Mouse (Mus musculus) cerebellum, adult (tissue): ENCODE results near the gene Nagpa.

Experiments used
- ATAC-seq: cut with Nextera tagmentation; 2 replicates; pipeline ENCODE4 v1.9.2; 2017; ENCODE audit warnings: mild to moderate bottlenecking, moderate library complexity, mixed read lengths; ENCODE audit not compliant: insufficient number of reproducible peaks, low FRiP score, low TSS enrichment

Gene Nagpa

DNA sequence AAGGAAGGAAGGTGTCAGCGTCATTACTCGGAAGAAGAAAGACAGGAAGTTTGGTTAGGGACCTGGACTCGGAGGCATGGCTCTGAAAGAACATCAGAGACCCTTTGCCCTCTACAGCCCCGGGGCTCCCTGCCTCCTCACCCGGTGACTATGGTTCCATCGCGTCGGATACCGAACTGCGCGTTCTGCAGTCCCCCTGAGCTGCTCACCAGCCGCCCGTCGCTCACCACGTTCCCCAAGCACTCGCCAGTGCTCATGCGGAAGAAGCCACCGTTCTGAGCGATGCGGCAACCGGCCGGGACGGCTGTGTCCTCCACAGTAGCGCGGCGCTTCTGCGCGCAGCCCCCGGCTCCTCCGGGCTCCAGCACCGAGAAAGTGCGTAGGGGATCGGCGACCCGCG, 612 bp downstream of the Nagpa start:
- ATAC-seq, result 0 out of 2 replicates have a peak, but pooled peaks have one; percentile 2

DNA sequence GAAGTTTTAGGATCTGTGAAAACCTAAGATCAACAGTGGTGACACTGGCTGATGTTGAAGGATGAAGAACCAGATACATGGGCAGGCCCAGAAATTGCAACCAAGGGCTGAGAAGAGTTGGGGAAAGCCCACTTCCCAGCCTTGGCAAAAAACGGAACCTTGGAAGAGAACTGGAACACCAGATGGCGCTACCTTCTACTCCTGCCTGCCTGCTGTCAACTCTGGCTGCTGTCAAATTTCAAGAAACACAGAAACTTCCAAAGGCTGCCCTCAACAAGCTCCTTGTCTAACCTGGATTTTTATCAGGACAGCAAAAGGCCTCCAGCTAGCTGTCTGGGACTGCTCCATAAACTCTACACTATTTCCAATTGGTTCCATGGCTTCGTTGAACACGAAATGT, 1.1 kb downstream of the Nagpa start:
- ATAC-seq, result no peak

DNA sequence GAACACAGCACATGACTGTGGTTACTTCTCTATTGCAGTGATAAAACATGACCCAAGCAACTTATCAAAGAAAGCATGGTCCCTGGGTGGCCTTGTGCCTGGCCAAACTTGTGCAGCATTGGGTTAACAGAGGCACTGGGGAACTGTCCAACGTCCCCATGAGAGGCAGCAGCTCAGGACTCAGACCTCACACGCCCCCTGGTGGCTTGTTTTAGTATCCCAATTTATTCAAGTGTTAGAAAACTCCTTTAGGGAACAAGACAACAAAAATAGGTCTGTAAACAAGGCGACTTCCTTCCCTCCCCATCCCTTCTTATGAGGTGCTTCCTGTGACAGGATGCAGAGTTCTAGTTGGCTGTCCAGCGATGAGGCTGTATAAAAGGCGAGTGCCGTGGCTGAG, 8.7 kb downstream of the Nagpa start:
- ATAC-seq, result no peak

DNA sequence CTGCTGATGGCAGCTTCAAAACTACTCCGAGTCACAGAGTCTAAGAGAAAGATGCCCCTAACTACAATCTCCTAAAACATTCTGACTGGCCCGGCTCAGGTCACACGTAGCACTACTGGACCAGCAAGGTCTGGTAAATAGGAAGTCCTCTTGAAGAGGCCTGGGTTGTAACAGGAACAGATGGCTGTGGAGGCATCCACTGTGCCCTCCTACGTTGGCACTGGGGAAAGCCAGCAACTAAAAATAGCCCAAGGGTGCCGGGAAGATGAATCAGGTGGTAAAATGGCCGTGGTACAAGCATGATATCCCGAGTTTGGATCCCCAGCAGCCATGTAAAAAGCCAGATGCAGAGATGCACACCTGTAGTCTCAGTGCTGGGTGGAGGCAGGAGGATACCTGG, 17.6 kb downstream of the Nagpa start:
- peak; percentile 29; the same call in 1 of the 2 replicates for ATAC-seq

DNA sequence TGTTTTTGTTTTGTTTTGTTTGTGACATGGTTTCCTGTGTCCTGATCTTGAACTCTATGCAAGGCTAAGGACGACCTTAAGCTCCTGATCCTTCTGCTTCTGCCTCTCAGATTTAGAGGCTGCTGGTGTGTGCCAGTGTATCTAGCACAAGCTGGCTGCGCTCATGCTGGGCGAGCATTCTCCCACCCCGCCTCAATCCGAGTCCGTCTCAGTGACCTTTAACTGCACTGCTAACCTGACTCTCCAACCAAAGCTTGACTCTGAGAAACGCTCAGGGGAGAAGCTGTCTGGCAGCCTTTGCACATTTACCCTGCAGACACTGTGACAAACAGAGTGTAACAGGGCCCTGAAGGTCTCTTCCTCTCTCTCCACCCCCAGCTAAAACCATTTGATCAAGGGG, 18.1 kb downstream of the Nagpa start:
- no peak for ATAC-seq

DNA sequence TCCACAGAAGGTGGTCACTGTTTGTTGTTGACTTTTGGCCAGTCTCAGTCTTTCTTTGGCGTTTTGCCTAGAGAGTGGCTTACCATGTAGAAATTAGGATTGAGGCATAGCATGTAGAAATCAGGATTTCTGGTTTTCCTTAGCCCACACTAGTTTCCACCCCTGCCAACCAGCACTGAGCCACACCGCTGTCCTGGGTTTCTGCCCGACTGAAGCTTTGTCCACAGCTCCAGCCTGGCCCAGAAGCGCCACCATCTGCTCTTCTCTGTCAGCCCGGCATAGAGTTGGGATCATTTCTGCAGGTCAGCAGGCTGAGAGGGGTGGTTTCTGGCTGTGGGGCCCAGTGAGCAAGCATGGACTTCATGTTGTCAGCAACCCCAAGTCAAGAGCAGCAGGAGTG, 18.9 kb downstream of the Nagpa start:
- ATAC-seq, result no peak

DNA sequence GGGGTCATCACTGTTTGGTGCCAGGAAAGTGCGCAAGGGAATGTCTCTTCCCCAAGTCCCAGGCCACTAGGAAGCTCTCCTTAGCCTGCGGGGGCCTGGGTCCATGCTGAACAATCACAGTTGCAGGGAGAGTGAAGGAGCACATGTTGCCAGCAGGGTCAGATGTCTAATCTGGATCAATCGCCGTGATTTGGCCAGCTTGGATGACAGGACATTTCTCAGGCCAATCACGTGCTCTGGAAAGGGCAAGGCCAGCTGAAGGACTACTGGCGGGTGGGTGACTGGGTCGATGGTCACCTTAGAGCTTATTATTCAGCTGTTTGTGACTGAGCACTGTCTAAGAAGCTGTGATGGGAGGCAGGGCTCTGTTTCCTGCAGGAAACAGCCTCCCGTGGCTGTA, 19.7 kb downstream of the Nagpa start:
- ATAC-seq, result no peak

DNA sequence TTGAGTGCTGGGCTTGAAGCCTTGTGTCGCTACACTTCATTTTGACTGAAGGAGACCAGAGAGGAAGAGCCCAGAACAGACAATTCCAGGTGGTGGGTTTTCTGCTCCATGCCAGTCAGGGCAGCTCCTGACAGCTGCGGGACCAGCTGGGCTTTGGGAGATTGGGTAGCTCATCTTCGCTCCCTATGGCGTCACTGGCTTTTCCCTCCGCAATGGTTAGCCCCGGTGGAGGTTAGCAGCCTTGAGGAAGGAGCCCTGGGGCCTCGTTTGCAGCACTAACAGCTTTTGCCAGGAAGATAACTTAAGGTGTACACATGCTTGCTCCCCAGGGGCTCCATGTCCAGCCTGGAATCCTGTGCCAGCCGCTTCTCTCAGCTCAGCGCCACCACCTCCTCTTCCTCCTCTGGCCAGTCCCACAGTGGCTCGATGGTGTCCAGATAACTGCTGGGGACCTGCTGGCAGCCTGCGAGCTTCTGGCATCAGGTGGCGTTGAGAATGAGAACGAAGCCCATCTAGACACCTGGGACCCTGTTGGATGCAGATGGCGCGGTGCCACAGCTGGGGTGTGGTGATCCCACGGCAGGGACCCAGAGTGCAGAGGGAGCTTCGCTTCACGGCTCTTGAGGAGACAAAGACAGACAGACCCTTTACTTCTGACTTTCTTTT, 20.4 kb downstream of the Nagpa start:
- ATAC-seq, result peak; percentile 21; the same call in 1 of the 2 replicates

DNA sequence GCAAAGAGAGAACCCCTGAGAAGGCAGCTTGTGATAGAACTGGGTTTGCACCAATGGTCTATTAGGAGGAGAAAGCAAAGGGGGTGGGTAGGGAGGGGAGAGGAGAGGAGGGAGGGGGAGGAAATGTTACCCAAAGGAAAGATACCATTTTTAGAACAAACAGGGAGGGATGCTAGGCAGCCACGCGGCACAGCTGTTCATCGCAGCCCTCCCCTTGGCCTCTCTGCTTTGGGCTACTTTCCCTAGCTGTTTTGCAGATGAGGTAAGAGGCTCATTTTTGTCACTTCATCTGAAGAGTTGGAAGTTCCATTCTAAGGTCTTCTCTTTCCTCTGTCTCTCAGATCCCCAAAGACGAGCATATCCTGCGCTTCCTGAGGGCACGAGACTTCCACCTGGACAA, 31.2 kb downstream of the Nagpa start:
- ATAC-seq, result no peak

DNA sequence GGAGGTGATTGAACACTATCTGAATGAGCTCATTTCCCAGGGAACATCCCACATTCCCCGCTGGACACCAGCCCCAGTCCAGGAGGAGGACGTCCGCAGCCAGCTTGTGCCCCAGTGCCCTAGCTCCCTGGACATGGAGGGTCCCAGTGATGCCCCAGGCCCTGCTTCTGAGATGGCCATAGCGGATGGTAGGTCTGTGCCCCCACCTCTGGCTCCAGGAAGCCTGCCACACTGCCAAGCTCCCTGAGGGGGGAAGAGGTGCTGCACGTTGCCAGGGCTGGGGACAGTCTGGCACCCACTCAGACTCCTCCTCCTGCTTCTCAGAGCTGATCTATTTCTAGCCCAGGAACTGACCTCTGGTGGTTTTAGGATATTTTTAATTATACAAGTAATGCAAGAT, 35.0 kb downstream of the Nagpa start:
- 0 out of 2 replicates have a peak, but pooled peaks have one; percentile 31 for ATAC-seq

DNA sequence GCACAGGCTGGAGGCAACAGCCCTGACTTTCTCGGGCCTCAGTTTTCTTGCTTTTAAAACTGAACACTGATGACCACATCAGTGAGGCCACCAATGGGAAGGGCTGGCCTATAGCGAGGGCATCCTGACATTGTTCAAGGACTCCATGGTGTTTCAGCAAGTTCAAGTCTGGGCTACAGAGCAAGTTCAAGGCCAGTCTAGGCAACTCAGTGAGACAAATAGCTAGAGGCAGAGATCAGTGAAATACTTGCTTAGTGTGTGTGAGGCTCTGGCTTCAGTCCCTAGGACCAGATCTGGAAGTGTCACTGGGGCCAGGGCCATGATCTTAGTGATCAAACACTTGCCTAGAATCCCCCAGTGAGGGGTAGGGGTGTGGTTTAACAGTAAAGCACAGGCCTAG, 35.8 kb downstream of the Nagpa start:
- ATAC-seq, result no peak

DNA sequence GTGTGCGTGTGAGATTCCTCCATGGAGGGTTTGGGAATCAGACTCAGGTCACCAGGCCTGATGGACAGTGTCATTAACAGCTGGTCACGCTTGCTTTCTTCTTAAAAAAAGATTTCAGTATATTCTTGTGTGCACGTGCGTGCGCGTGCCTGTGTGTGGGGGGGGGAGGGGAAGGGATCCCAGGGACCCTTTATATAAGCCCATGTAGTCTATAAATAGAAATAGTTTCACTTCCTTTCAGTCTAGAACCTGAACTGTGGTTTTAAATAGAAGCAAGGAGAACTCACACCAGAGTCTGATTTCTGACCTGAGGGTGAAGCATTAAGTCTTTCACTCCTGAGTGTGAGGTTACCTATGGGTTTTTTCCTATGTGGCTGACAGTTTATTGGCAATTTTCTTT, 39.5 kb downstream of the Nagpa start:
- ATAC-seq, result no peak

DNA sequence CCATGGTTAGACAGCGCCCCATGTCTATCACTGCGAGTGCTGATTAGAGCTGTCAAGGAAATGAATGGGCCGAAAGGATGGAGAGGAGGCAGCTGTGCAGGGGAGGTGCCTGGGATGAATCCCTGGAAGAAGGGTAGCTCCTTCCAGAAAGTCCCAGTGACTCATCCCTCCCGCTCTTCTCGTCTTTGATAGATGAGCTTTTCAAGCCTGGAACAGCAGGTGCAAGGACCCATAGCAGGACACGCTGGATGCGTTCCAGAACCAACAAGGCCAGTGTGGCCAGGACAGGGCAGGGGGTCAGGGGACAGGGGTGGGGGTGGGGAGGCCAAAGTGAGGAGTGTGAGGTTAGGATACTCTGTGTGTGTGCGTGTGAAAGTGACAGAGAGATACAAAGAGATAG, 44.6 kb downstream of the Nagpa start:
- no peak for ATAC-seq

DNA sequence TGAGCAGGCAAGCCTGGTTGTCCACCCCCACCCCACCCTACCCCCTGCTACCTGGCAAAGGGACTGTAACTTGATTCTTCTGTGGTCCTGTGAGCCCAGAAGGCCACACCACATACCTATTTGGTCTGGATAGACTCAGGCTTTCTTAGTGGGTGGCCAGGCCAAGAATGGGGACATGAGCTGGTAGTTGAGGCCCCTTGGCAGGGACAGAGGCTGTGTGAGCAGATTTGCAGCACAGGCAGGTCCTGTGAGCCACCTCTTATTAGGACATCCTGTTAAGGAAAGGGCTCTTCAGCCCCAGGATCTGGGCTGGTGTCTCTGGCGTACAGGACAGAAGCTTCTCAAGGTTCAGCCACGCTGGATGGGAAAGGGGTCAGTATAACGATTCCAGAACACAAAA, 46.7 kb downstream of the Nagpa start:
- ATAC-seq, result no peak

DNA sequence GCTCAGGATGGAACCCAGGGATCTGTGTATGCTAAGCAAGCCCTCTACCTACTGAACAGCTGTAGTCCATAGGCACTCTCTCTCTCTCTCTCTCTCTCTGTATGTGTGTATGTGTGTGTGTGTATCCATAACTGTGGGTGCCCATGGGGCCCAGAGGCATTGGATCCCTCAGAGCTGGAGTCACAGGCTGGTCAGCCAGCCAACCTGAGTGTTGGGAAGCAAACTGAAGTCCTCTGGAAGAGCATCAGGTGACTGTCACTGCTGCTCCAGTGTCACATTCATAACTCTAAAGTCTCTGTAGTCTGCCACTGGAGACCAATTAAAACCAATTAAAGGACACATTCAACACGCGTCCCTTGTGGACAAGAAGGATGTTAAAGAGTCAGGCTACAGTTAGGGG, 47.3 kb downstream of the Nagpa start:
- no peak for ATAC-seq

DNA sequence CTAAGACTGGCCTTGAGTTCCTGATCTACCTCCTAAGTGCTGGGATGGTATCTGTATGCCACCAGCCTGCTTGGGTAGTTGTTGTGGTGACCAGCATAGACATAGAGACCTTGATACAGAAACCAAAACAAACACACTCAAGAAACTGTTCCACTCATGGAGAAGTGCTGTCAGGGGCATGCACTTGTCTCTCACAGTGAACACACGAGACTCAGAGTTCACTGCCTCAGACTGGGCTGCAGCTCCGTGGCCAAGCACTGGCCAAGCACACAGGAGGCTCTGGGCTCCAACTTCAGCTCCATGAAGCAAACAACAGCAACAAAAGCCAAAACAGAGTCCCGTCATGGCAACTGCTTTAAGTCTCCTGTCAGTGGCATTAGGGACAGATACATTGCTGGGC, 48.8 kb downstream of the Nagpa start:
- no peak for ATAC-seq

DNA sequence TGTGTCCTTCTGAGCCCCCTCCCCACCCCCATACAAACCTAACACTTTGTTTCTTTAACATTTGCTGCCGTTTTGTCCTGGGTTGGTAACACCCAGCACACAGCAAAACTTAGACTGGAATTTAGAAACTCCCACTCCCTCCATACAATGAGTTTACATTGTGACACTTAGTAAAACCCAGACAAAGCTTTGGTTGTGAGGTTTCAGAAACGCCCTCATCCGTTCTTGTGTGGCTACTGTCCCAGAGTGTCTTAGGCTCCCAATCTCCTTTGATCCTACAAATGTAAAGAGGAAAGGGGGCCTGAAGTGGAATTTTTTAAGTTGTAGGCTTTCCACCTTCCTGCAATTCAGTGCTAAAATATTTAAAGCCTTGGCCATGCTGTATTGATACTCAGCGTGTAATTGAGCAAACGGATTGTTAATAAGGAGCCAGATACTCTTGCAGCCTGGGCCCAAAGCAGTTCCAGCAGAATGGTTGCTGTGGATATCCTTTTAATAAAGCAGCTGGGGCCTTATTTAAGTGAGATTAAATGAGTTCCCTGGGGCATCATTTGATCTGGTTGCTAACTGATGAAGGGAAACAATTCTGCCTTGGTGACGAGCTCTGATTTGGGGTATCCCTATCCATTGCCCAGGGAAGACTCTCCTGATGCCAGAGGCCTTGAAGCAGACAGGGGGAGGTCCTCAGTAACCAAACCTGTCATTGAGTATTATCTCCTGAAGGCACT, 50.3 kb downstream of the Nagpa start:
- no peak for ATAC-seq

DNA sequence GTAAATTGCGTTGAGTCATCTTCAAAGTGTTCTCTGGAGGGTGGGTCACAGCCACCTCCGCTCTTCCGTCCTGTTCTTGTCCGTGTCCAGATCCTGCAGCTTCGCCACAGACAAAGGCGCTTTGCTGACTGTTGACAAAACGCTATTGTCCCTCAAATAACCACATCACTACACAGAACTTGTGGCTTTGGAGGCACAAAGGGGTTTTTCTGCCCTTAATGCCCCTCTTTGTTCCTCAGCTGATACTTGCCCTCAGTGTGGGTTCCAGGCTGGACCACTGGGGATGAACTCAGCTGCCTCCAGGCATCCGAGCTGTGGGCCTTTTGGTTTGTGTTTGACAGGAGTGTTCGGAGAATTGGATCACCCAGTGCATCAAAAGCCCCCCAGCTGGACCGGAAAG, 53.3 kb downstream of the Nagpa start:
- ATAC-seq, result no peak

DNA sequence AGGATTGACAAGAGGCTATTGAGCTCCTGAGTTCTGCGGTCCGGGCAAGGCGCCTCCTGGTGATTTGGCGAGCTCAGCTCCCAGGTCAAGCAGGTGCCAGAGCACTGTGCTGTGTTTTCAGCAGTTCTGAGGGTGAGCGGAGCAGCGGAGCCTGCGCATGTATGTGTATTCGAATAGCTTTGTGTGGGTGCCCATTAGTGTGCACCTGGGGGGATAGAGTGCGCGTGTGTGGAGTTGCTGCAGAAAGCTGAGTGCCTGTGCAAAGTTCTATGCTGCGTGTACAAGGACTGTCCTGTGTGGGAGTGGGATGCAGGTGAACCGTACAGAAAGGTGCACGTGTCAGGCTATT, 56.8 kb downstream of the Nagpa start, which contains the start of gene Sec14l5:
Gene Sec14l5, plus strand, starts transcription at position 73 of the 349 bp plus-strand sequence.
- ATAC-seq, result no peak

DNA sequence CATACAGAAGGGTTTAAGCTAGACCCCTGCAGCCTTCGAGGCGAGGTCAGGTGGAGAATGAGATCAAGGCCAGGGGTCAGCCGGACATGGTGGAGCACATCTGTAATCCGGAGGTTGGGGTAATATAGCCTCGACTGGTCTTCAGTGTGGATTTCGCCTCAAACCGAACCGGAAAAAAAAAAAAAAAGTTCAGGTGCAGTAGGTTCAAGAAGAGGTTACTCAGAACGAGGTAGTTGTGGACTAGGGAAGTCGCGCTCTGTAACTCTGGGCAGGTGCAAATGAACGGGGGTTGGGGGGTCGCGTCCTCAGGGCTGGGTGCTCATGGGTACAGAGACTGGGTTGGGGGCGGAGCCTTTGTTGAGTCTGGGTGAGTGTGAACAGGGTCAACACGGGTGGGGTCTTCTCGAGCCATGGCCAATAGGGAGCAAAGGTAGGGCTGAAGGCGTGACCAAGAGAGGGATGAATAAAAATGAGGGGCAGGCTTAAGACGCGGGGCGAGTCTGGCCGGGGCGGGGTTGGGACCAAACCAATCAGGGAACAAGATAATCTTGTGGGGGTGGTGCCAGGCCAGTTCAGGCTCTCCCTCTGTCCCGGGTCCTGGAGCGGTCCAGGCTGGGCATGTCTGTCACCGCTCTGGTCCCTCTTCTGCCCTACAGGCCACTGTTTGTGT, 57.3 kb downstream of the Nagpa start:
- ATAC-seq, result peak; percentile 73

DNA sequence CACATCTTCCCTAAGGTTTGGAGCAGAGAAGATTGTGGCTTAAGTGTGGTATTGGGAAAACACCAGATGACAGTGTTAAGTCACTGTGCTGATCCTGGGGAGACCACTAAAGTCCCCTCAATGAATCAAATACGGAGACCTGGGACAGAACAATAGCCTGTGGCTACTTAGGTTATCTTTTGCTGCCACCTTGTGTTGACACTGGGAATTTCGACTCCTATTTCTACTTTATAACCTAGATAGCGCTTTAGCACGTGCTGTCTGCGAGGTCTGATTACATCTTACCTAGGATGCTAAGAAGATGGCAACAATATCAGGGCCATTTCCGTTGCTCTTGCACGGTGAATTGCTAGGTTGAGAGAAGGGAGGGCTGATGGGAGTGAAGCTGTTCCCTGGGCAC, 58.2 kb downstream of the Nagpa start:
- ATAC-seq, result peak; percentile 64; the same call in 1 of the 2 replicates
